Mouse (Mus musculus): Measurements from ENCODE around the gene Crnkl1.

Gene Crnkl1

DNA sequence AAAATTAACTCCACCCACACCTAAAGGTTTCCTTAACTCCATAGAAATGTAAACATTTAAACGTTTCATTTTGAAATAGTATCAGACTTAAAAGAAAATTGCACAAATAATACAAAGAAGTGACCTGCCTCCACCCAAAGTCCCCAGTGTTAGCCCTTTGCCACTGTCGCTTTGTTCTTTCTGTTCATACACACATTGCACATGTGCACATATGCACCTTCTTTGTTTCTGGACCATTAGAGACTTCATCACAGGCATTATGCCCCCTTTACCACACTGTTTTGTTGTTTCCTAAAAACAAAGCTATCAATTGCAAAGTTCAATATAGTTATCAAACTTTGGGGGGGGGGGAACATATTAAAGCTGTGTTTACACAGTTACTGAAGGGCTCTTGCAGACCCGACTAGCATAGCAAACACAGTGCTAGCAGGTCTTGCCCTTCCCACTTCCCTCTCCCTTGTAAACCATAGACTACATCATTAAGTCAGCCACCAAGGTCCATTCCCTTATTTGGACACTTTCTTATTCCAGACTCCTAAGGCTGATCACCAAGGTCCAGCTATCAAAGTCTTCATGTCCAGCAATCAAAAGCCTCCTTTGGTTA lies 59.8 kb downstream of the Crnkl1 start:
- DNase-seq (ENCODE audit: extremely low spot score, low spot score), result no peak

DNA sequence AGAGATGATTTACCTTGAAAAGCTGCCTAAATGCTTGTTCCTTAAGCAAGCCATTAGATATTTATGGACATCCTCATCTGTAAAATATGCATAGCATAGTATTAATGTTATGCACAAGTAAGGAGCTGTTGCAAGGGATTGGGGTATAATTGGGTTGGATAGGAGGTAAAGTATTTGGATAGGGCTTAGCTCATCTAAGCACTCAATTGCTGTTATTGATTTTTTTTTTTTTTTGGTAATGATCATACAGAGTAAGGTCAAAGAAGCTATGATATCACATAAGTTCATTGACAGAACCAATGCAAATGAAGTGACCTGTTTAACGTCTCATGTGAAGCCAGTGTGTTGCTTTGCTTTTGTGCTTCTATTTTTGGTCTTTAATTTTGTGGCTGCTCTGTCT lies 60.9 kb downstream of the Crnkl1 start:
- DNase-seq (ENCODE audit: extremely low spot score, low spot score), result no peak

DNA sequence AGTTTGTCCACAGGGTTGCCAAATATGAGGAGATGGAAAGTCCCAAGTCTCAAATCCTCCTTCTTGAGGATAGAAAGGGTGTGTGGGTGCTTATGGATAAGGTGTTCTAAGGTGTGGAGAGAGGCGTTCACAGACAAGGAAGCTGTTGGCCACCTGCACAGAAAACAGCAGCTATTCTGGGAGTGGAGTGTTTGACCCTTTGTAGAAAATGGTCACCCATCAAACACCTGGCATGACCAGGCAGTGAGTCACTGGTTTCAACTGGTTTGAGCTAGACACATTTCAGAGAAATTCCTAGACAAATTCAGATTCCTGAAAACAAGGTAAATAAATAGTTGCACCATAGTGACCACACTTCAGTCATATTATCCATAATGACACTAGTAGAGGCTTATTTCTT lies 62.7 kb downstream of the Crnkl1 start:
- no peak for DNase-seq (ENCODE audit: extremely low spot score, low spot score)

DNA sequence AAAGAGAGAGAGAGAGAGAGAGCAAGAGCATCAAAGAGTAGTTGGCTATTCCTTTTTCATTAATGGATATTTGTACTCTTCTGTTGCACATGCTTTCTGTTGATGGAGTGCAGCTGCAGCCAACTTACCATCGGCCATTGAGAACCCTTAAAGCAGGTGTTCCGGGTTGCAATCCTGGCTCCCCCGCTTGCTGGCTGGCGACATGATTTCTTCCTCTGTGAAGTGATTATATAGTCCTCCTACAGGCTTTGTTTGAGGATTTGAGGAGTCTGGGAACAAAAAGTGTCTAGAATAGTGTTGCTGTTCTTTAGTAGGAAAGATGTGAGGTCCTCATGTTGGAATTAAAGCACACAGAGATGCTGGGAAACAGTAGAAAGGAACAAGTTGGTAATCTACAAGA lies 63.5 kb downstream of the Crnkl1 start:
- DNase-seq (ENCODE audit: extremely low spot score, low spot score), result no peak
